In genomic region chr16:52452862-52453715, GRCm38 (mm10) we compare ENCODE assay signal across 8 mouse cellular contexts. TPM values are rescaled to one million over a fixed set of nuclear protein-coding genes. Genes with fewer than 3 reads are reported as not detected.
A peak's percentile ranks its signal among the peaks of the same experiment; 100 is the strongest.
DNase-seq lines count a peak whose midpoint lies in the region; ATAC-seq lines count a peak whose summit lies in the region.

No protein-coding gene starts in this region.

- H3K4me2 ChIP-seq in embryonic facial prominence, embryonic 12.5 days (replicated peaks) = peak overlapping the region; percentile 75
- H3K4me2 ChIP-seq in midbrain, embryonic 11.5 days = peak overlapping the region; percentile 79

- peak; percentile 98 for ATAC-seq in embryonic facial prominence, embryonic 12.5 days (ENCODE audit: insufficient number of reproducible peaks, insufficient read depth, low FRiP score, low TSS enrichment)
- peak; percentile 75 for ATAC-seq in granulocyte monocyte progenitor cell, adult 5-6 weeks (replicated peaks; ENCODE audit: poor library complexity, severe bottlenecking)
- ATAC-seq in midbrain, embryonic 11.5 days (ENCODE audit: low FRiP score) = peak; percentile 98

- 0 out of 2 replicates have a peak overlapping the region, but pooled peaks have one; percentile 41 for H3K27ac ChIP-seq in embryonic facial prominence, embryonic 12.5 days
- no peak overlapping the region for H3K27ac ChIP-seq in midbrain, embryonic 11.5 days (ENCODE audit: low read depth, low read length)

- peak overlapping the region; percentile 67 for H3K4me3 ChIP-seq in embryonic facial prominence, embryonic 12.5 days
- peak overlapping the region; percentile 44 for H3K4me3 ChIP-seq in midbrain, embryonic 11.5 days (ENCODE audit: low read depth, low read length)

- under 1% methylated on average over 55 of the region's 55 CpGs for WGBS in embryonic facial prominence, embryonic 12.5 days
- WGBS in midbrain, embryonic 11.5 days = under 1% methylated on average over 42 of the region's 55 CpGs

- intact Hi-C loops in left cerebral cortex, postnatal 4 days (cut with DNase I) = loop anchor here (5.0 kb wide), 3 partner anchors 141 to 1136 kb away; no protein-coding TSS in a partner anchor

- DNase-seq in adrenal gland, postnatal 25 days = peak; percentile 92
- DNase-seq in kidney, adult 11 months = peak; percentile 95
- peak; percentile 99 for DNase-seq in left cerebral cortex, postnatal 4 days
- peak; percentile 100 for DNase-seq in midbrain, embryonic 11.5 days (ENCODE audit: low spot score, missing footprints)
- DNase-seq in right cerebral cortex, postnatal 4 days = peak; percentile 97
- DNase-seq in yolk sac, embryonic 10.5 days (ENCODE audit: low spot score) = peak; percentile 94

- H3K27me3 ChIP-seq in embryonic facial prominence, embryonic 12.5 days = no peaks in the 10 kb centered on the region
- H3K27me3 ChIP-seq in midbrain, embryonic 11.5 days (ENCODE audit: control insufficient read depth, insufficient read depth, low read length) = peaks cover 15% of the 10 kb centered on the region

- H3K36me3 ChIP-seq in embryonic facial prominence, embryonic 12.5 days = no peaks in the 10 kb centered on the region
- H3K36me3 ChIP-seq in midbrain, embryonic 11.5 days (ENCODE audit: control insufficient read depth, insufficient read depth, low read length) = no peaks in the 10 kb centered on the region

- no peaks in the 10 kb centered on the region; the same call in 1 of the 2 replicates for H3K4me1 ChIP-seq in embryonic facial prominence, embryonic 12.5 days
- H3K4me1 ChIP-seq in midbrain, embryonic 11.5 days (ENCODE audit: control insufficient read depth, insufficient read depth, low read length) = peaks cover 13% of the 10 kb centered on the region

- no peaks in the 10 kb centered on the region for H3K9me3 ChIP-seq in embryonic facial prominence, embryonic 12.5 days
- no peaks in the 10 kb centered on the region for H3K9me3 ChIP-seq in midbrain, embryonic 11.5 days (ENCODE audit: control insufficient read depth, low read length)

- H3K9ac ChIP-seq in embryonic facial prominence, embryonic 12.5 days = peak overlapping the region; percentile 60
- peak overlapping the region; percentile 52 for H3K9ac ChIP-seq in midbrain, embryonic 11.5 days (ENCODE audit: low read length)

RNA-seq across cellular contexts. Expression of gene Alcam, which starts 0.8 kb away (rescaled TPM):
- 26.5 and 33.0 TPM in 2 replicates for total RNA-seq in adrenal gland, postnatal 25 days (2021)
- polyA plus RNA-seq in embryonic facial prominence, embryonic 12.5 days (2016; fragmentation: Nextera tagmentation; extraction: Ambion mirVana) = 22.0 and 25.6 TPM in 2 replicates
- 10.9 and 28.9 TPM in 2 replicates for total RNA-seq in granulocyte monocyte progenitor cell, adult 5-6 weeks (2014; fragmentation: Nextera tagmentation)
- total RNA-seq in granulocyte monocyte progenitor cell, adult 5-6 weeks (2017) = 45.0 and 45.8 TPM in 2 replicates
- 100 to 1,000 TPM; 147 to 150 TPM for total RNA-seq in left cerebral cortex, postnatal 4 days (2021)
- 44.2 and 51.5 TPM in 2 replicates for polyA plus RNA-seq in midbrain, embryonic 11.5 days (2014; fragmentation: Nextera tagmentation; extraction: Ambion mirVana)
